Mouse (Mus musculus): ENCODE measurements around the gene Fkbp1a. TPM values are rescaled to one million over a fixed set of nuclear protein-coding genes. Genes with fewer than 3 reads are reported as not detected.

Fkbp1a gene
- polyA plus RNA-seq, 1 experiment from 2014 or later, result 667 TPM

GRCm38 (mm10) chr2:151564006-151564405 lies 21.7 kb downstream of the Fkbp1a start:
- peaks cover 55% of the 10 kb centered on the region for H3K36me3 ChIP-seq

GRCm38 (mm10) chr2:151564986-151565385 lies 22.7 kb downstream of the Fkbp1a start:
- Histone ChIP-seq H3K9ac (no peak overlapping the region), H3K27me3 (no peaks in the 10 kb centered on the region), H3K4me2 (no peak overlapping the region), H3K9me3 (no peaks in the 10 kb centered on the region), H3K36me3 (peaks cover 45% of the 10 kb centered on the region), H3K4me3 (no peak overlapping the region), H3K27ac (replicated peaks) (no peak overlapping the region), H3K4me1 (replicated peaks) (no peaks in the 10 kb centered on the region)
- 76% methylated on average over 3 of the region's 3 CpGs for WGBS
- no peak for ATAC-seq (ENCODE audit: low read depth)

More at GRCm38 (mm10) chr2:151564006-151564405, 21.7 kb downstream of the Fkbp1a start:
- H3K9ac ChIP-seq, result no peak overlapping the region
- no peaks in the 10 kb centered on the region for H3K27me3 ChIP-seq
- WGBS, result 97% methylated on average over 1 of the region's 1 CpGs
- no peaks in the 10 kb centered on the region for H3K4me1 ChIP-seq (replicated peaks)
- H3K4me2 ChIP-seq, result no peak overlapping the region
- no peak for ATAC-seq (ENCODE audit: low read depth)
- H3K9me3 ChIP-seq, result no peaks in the 10 kb centered on the region
- H3K27ac ChIP-seq (replicated peaks), result no peak overlapping the region
- H3K4me3 ChIP-seq, result no peak overlapping the region

- 89% methylated on average over 6 of the region's 6 CpGs for WGBS
- Histone ChIP-seq H3K27me3 (no peaks in the 10 kb centered on the region), H3K9ac (no peak overlapping the region), H3K27ac (replicated peaks) (no peak overlapping the region), H3K4me1 (replicated peaks) (no peaks in the 10 kb centered on the region), H3K9me3 (no peaks in the 10 kb centered on the region), H3K36me3 (peaks cover 27% of the 10 kb centered on the region), H3K4me3 (no peak overlapping the region), H3K4me2 (no peak overlapping the region)
- ATAC-seq (ENCODE audit: low read depth), result no peak
Measured at GRCm38 (mm10) chr2:151566856-151567255, 24.6 kb downstream of the Fkbp1a start.

- no peaks in the 10 kb centered on the region for H3K9me3 ChIP-seq
- WGBS, result 83% methylated on average over 2 of the region's 2 CpGs
- H3K9ac ChIP-seq, result no peak overlapping the region
Measured at GRCm38 (mm10) chr2:151569452-151569851, 27.2 kb downstream of the Fkbp1a start.

GRCm38 (mm10) chr2:151571873-151572700 lies 29.8 kb downstream of the Fkbp1a start, which contains the start of gene Sdcbp2:
Gene Sdcbp2 (plus strand): TSS chr2:151572622.
- no peaks in the 10 kb centered on the region for H3K27me3 ChIP-seq
- H3K9ac ChIP-seq, result no peak within 1 kb of the TSS
- 80% methylated on average over 17 of the region's 17 CpGs for WGBS
- H3K4me2 ChIP-seq, result no peak within 1 kb of the TSS
- H3K4me3 ChIP-seq, result no peak within 1 kb of the TSS
- ATAC-seq (ENCODE audit: low read depth), result no peak
- H3K36me3 ChIP-seq, result no peaks in the 10 kb centered on the region
- H3K4me1 ChIP-seq (replicated peaks), result peaks cover 17% of the 10 kb centered on the region
- H3K9me3 ChIP-seq, result no peaks in the 10 kb centered on the region
- H3K27ac ChIP-seq (replicated peaks), result no peak within 1 kb of the TSS

More at GRCm38 (mm10) chr2:151569452-151569851, 27.2 kb downstream of the Fkbp1a start:
- H3K27ac ChIP-seq (replicated peaks), result no peak overlapping the region
- H3K4me2 ChIP-seq, result no peak overlapping the region
- peaks cover 7% of the 10 kb centered on the region; the same call in 1 of the 2 replicates for H3K36me3 ChIP-seq
- H3K4me3 ChIP-seq, result no peak overlapping the region
- no peak for ATAC-seq (ENCODE audit: low read depth)
- H3K27me3 ChIP-seq, result no peaks in the 10 kb centered on the region
- H3K4me1 ChIP-seq (replicated peaks), result no peaks in the 10 kb centered on the region

- Histone ChIP-seq H3K27ac (replicated peaks) (no peak overlapping the region), H3K4me1 (replicated peaks) (peaks cover 17% of the 10 kb centered on the region), H3K27me3 (no peaks in the 10 kb centered on the region), H3K4me3 (no peak overlapping the region), H3K9ac (no peak overlapping the region), H3K9me3 (no peaks in the 10 kb centered on the region), H3K4me2 (no peak overlapping the region), H3K36me3 (no peaks in the 10 kb centered on the region)
- 63% methylated on average over 3 of the region's 3 CpGs for WGBS
- no peak for ATAC-seq (ENCODE audit: low read depth)
Measured at GRCm38 (mm10) chr2:151573667-151574066, 31.4 kb downstream of the Fkbp1a start.

GRCm38 (mm10) chr2:151574607-151575006 lies 32.3 kb downstream of the Fkbp1a start:
- H3K4me1 ChIP-seq (replicated peaks), result peaks cover 17% of the 10 kb centered on the region
- H3K4me3 ChIP-seq, result no peak overlapping the region
- no peaks in the 10 kb centered on the region for H3K9me3 ChIP-seq
- 70% methylated on average over 5 of the region's 5 CpGs for WGBS
- H3K4me2 ChIP-seq, result no peak overlapping the region
- no peak overlapping the region for H3K9ac ChIP-seq
- ATAC-seq (ENCODE audit: low read depth), result no peak
- H3K36me3 ChIP-seq, result no peaks in the 10 kb centered on the region
- H3K27me3 ChIP-seq, result no peaks in the 10 kb centered on the region
- no peak overlapping the region for H3K27ac ChIP-seq (replicated peaks)

GRCm38 (mm10) chr2:151575119-151575698 lies 32.9 kb downstream of the Fkbp1a start:
- Histone ChIP-seq H3K9me3 (no peaks in the 10 kb centered on the region), H3K9ac (peak overlapping the region; percentile 79), H3K4me1 (replicated peaks) (peaks cover 17% of the 10 kb centered on the region), H3K27ac (replicated peaks) (peak overlapping the region; percentile 91), H3K4me2 (peak overlapping the region; percentile 80), H3K27me3 (no peaks in the 10 kb centered on the region), H3K36me3 (no peaks in the 10 kb centered on the region), H3K4me3 (peak overlapping the region; percentile 48)
- ATAC-seq (ENCODE audit: low read depth), result peak; percentile 13
- WGBS, result 23% methylated on average over 7 of the region's 7 CpGs

- Histone ChIP-seq H3K27me3 (no peaks in the 10 kb centered on the region), H3K4me3 (peak overlapping the region; percentile 48), H3K9ac (peak overlapping the region; percentile 79), H3K4me2 (peak overlapping the region; percentile 80), H3K27ac (replicated peaks) (peak overlapping the region; percentile 91), H3K9me3 (no peaks in the 10 kb centered on the region), H3K4me1 (replicated peaks) (peaks cover 17% of the 10 kb centered on the region), H3K36me3 (no peaks in the 10 kb centered on the region)
- ATAC-seq (ENCODE audit: low read depth), result peak; percentile 95
- WGBS, result under 1% methylated on average over 38 of the region's 38 CpGs
Measured at GRCm38 (mm10) chr2:151575699-151576389, 33.6 kb downstream of the Fkbp1a start.

GRCm38 (mm10) chr2:151579183-151579582 lies 36.9 kb downstream of the Fkbp1a start:
- H3K4me1 ChIP-seq (replicated peaks), result peaks cover 17% of the 10 kb centered on the region

GRCm38 (mm10) chr2:151580945-151581344 lies 38.7 kb downstream of the Fkbp1a start:
- no peaks in the 10 kb centered on the region for H3K9me3 ChIP-seq
- H3K4me1 ChIP-seq (replicated peaks), result peaks cover 8% of the 10 kb centered on the region
- no peaks in the 10 kb centered on the region for H3K36me3 ChIP-seq
- no peak for ATAC-seq (ENCODE audit: low read depth)
- no peak overlapping the region for H3K4me2 ChIP-seq
- H3K27me3 ChIP-seq, result no peaks in the 10 kb centered on the region
- H3K27ac ChIP-seq (replicated peaks), result no peak overlapping the region
- no peak overlapping the region for H3K4me3 ChIP-seq
- no peak overlapping the region for H3K9ac ChIP-seq
- 33% methylated on average over 1 of the region's 1 CpGs for WGBS

More at GRCm38 (mm10) chr2:151579183-151579582, 36.9 kb downstream of the Fkbp1a start:
- Histone ChIP-seq H3K27me3 (no peaks in the 10 kb centered on the region), H3K27ac (replicated peaks) (no peak overlapping the region), H3K4me2 (no peak overlapping the region), H3K9me3 (no peaks in the 10 kb centered on the region), H3K9ac (no peak overlapping the region), H3K36me3 (no peaks in the 10 kb centered on the region), H3K4me3 (no peak overlapping the region)
- ATAC-seq (ENCODE audit: low read depth), result no peak
- 88% methylated on average over 4 of the region's 4 CpGs for WGBS

- H3K9me3 ChIP-seq, result no peaks in the 10 kb centered on the region
- no peak for ATAC-seq (ENCODE audit: low read depth)
- H3K9ac ChIP-seq, result no peak overlapping the region
- no peak overlapping the region for H3K27ac ChIP-seq (replicated peaks)
- H3K4me1 ChIP-seq (replicated peaks), result no peaks in the 10 kb centered on the region
- H3K4me3 ChIP-seq, result no peak overlapping the region
- 71% methylated on average over 3 of the region's 3 CpGs for whole genome bisulfite sequencing
- H3K4me2 ChIP-seq, result no peak overlapping the region
- H3K36me3 ChIP-seq, result no peaks in the 10 kb centered on the region
- H3K27me3 ChIP-seq, result no peaks in the 10 kb centered on the region
Measured at GRCm38 (mm10) chr2:151585934-151586333, 43.7 kb downstream of the Fkbp1a start.

Measured in neural tube, embryonic 13.5 days (tissue).